Mouse (Mus musculus) layer of hippocampus, adult 9-10 months (tissue): Measurements from ENCODE around the gene Orc1.

Experiments
- DNase-seq: peaks from one replicate; pipeline ENCODE4 v3.0.0; 2022; ENCODE audit warnings: low spot score

Orc1 gene

DNA sequence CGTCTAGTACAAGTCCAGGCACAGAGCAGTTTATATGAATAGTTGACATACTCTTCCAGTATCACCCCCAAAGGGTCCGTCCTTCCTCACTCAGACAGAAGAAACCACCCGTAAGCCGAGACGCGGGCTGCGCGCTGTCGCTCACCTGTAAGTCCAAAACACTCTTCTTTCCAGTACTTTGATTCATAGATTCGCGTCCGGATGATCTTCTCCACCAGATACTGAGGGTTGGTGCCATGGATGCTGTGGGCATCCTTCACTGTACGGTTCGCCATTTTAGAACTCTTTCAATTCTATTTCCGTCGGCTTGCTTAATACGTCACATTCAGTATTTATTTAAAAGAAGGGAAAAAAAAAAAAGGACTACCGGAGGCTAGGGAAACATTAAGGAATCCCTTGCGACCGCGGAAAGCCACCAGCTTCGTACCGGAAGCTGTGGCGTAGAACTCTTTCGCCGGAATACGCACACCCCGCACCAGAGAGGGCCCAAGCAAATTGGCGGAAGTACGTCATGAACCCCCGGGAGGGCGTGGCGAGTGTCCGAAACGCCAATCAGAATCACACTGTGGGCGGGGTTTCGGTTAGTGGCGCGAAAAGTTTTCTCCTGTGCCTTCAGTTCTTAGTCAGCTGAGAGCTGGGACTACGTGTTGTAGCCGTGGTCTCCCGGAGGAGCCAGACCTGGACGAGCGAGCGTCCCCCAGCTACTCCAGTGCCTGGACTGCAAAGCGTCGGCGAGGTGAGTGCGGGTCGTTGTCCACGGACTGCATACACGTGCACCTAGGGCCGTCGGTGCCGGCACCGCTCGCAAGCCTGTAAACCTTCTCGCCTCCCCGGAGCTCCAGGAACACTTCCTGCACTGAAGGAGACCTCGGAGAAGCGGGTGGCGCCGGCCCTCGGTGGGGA is at the start of gene Orc1, which contains the start of gene Prpf38a:
TSS of gene Orc1 (plus strand) at position 584 of the 903 bp plus-strand sequence.
TSS of gene Prpf38a (minus strand) at position 497 of the 903 bp plus-strand sequence.
- peak; percentile 88 for DNase-seq

DNA sequence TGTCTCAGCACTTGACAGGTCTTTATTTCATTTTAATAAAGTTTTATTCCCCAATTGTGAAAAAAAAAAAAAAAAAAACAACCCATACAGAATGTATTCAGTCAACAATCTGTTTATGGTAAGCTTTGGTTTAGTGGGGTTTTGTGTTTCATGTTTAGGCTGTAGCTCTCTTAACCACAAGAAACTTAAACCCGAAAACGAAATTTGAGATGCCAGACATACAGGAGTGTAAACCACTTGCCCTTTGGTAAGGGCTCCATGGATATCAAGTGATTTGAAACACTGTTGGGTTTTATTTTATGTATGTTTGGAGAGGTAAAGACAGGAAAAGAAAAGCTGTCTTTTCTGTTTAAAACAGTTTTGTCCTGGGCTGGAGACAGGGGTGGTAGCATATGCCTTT is 39.5 kb upstream of the Orc1 start:
- no peak for DNase-seq

DNA sequence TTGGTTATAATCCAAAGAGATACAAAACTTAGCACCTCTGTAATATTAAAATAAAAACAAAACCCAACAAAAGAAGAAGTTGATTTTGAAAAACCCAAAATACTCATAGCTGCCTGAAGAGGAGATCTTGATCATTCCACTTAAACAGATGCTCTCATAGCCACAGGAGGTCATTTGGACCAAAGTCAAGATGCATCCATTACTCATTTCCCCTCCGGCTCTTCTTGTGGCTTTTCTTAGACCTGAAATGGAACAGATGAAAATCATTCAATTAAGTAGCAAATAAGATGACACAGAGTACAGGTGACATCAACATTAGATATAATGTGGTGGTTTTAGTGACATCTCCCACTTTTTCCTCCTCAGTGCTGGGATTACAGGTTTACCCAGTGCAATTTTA is 14.2 kb upstream of the Orc1 start:
- DNase-seq: no peak

GRCm38 (mm10) chr4:108572644-108573043 is 6.6 kb upstream of the Orc1 start:
- no peak for DNase-seq

DNA sequence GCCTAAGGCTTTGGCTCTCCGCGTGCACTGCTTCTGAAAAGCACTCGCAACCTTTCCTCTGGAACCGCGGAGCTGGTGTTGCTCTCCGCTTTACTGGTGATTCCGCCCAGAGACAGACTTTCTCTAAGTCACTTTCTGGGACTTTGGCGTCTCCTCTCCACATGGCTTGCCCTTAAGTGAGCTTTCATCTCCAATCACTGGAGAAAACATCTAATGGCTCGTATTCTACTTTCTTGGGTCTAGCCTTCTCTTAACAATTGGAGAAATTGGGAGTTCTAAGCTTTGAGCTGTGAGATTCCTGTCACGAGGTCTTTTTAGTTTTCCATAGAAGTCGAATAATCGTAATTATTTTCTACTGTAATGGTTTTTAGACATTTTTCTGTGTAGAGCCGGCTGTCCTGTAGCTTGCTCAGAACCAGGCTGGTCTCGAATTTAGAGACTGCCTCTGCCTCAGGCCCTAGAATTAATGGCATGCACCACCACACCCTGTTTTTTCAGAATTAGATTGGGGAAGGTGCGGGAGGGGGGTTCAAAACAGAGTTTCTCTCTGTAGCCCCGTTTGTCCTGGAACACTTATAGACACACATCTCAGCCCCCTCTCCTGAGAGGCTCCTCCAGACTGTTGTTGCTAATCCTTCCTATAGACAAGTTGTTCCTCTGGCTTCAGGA is 654 bp downstream of the Orc1 start:
- no peak for DNase-seq

GRCm38 (mm10) chr4:108593376-108593775 is 14.2 kb downstream of the Orc1 start:
- peak; percentile 22 for DNase-seq

DNA sequence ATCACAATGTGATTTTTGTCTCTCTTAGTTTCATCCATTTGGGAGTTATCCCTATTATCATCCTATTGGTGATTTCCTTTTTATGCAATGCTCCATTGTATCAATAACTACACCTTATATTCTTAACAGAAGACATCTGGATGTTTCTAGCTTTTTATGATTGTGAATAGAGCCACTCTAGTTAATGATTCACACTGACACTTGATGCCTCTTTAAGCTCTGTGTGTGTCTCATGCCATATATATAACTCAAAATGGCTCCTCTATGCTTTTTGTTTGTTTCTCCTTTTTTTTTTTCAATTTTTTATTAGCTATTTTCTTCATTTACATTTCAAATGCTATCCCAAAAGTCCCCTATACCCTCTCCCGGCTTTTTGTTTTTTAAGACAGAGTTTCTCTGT is 16.6 kb downstream of the Orc1 start:
- DNase-seq: no peak

DNA sequence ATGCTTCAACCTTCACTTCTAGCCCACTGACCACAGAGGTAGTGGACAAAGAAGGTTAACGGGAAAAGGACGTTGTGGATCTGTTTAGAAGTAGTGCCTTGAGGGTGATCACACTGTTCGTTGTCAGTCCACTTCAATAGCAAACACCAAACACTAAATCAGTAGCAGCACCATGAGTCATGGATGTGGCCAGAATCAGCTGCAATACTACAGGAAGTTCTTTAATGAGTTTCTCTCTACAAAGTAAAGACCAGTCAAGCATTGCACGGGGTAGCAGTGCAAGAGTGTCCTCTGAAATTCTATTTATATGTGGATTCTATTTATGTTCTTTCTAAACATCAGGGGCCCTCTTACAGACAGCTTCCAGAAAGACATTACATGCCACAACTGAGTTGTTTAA is 19.1 kb downstream of the Orc1 start:
- no peak for DNase-seq

DNA sequence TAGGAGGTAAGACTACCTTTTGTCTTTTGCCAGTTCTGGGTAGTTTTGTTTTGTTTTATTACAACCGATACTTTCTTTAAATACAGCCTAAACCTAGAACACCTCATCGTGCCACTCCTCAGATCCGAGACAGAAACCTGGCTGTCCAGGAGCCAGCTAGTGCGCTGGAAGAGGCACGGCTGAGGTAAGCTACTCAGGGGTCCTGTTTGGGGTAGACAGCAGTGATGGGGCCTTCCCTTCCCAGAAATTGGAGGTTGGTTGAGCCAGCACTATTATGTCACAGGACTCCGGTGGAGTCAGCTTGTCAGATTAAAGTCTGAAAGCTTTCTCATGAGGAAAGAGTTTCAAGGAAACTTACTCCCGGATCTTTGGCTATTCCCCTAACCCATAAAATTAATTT is 22.6 kb downstream of the Orc1 start:
- no peak for DNase-seq

- DNase-seq: no peak
Measured at GRCm38 (mm10) chr4:108608651-108609050, 29.4 kb downstream of the Orc1 start.

DNA sequence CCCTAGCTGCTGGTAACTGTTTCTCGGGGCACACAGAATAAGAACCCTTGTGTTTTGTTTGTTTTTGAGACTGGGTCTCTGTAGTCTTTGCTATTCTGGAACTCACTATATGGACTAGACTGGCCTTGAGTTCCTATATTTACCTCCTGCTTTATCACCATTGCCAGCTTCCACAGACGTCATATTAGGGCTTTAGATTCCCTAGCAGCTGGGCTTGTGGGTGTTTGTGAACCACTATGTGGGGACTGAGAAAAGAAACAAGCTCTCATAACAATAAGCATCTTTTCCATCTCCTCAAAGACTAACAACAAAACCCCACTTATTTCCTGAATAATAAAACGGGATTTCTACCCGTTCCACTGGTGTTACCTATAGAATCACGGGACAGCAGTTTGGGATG is 31.7 kb downstream of the Orc1 start:
- no peak for DNase-seq

DNA sequence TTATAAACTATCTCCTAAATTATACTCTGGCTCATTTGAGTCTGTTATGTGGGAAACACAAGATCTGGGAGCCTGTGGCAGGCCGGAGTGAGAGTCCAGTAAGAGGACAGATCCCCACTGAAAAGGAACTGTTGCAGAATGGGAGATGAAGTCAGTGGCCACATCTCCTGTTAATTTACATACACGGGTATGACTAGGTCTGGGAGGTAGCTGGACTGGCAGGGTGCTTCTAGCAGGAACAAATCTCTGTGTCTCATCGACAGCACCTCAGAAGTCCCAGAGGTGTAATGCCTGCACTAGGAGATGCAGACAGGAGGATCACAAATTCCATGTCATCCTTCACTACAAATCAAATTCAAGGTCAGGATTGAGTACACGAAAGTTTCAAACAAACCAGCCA is 39.4 kb downstream of the Orc1 start:
- no peak for DNase-seq

DNA sequence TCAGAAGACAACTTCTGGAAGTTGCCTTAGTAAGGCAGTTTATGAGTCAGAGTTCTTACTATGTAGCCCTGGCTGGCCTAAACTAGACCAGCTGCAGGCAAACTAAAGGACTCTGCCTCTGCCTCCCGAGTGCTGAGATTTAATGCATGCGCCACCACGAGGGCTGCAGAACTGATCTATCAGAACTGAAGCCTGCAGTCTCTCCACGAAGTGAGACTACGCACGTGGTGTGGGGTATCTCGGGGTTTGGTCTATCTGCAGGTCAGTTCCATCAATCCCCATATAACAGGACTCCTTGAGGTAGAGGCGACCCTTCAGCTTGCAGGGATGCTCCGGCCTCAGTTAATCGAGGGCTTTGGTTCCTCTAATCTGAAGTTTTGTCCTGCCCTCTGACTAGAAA is 39.9 kb downstream of the Orc1 start:
- no peak for DNase-seq

DNA sequence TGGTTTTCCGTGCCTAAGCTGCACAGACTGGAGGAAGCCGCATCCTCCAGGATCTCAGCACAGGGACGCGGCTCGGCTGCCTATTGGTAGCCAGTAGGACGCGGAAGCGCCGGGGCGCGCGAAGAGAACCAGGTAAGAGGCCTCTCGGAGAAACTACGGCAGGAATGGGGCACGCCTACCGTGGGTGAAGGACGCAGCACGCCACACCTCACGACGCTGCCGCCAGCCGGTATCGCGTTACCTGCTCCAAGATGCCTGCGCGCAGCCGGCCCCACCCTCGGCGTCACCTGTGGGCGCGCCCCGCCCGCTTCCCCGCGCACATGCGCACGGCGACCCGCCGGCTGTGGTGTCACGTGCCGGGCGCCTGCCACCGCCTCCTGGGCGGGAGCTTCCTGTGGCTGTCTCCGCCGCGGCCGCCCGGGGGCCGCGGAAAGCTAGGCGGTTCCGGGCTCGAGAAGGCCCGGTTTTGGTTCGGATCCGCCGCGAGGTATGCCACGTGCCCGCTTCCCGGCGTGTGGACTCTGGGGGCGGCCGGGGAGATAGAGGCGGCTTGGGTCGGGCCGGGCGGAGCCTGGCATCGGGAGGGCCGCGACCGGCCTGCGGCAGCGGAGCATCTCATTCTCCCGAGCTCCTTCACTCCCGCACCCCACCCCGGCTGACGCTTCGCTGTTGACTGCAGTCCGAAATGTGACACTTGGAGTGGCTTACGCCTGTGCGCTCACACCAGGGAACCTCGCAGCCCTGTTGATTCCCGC is 40.5 kb downstream of the Orc1 start, which contains the start of gene Cc2d1b:
TSS of gene Cc2d1b (plus strand) at position 354 of the 755 bp plus-strand sequence.
- DNase-seq: peak; percentile 44

DNA sequence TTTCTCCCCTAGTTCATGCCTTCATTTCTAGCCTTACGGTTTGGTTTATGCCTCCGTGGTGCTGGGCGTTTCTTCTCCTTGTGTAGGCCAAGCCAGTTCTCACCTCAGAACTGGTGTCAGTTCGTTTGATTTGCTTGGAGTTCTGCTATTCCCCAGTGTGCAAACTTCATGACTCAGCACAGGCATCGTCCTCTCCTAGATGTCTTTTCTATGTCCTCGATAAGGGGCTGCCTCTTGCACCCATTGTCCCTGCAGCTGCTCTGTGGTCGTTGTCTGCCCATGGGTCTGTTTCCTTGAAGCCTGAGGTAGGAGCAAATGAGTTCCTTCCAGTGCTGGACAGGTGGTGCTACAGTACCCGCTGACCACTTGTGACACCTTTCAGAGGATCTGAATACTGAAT is 41.3 kb downstream of the Orc1 start:
- no peak for DNase-seq

GRCm38 (mm10) chr4:108621504-108621903 is 42.3 kb downstream of the Orc1 start:
- no peak for DNase-seq

DNA sequence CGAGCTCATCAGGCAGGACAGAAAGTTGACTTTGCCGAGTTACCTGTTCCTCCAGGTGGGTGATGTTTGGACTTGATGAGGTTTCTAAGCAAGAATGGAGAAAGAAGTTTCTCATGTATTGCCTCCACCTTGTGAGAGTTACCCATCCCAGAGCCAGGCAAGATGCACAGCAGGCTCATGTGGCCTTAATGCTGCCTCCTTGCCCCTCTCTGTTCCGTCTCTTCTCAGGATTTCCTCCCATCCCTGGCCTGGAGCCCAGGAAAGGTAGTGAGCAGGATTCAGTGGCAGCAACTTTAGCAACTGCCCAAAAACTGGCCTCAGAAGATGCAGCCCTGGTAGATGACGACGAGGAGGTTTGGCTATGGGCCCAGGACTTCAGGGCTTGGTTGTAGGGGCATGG is 47.8 kb downstream of the Orc1 start:
- no peak for DNase-seq

DNA sequence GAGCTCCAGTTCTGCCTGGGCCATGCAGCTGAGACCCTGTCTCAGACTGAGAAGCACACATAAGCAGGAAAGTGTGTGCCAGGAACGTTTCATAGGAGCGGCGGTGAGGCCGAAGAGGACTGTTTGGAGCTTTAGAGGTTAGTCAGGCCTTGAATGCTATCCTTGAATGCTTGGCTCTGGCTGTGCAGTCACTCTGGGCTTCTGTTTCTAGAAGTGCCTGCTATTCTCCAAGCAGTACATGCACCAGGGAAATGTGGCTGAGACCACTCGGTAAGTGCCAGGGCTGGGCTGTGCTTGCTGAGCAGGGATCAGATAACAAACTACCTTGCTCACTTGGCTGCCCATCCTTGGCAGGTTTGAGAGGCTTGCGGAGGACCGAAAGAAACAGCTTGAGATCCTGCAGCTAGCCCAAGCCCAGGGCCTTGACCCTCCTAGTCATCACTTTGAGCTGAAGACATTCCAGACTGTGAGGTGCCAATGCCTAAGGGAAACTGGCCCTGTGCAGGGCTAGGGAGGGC is 50.2 kb downstream of the Orc1 start:
- no peak for DNase-seq

DNA sequence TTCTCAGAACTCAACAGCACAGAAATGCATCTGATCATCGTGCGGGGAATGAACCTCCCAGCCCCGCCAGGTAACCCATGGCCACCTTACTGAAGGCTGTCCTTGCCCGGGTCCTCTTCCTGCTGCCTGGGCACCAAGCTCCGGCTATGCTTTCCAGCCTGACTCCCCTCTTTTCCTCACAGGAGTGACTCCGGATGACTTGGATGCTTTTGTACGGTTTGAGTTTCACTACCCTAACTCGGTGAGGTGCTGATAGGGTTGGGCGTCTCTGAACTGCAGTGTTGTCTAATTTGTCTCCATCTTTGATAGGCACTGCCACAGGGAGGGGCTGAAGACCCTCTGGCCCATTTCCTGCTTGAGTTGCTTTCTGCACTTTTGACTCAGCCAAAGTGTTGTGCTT is 50.9 kb downstream of the Orc1 start:
- no peak for DNase-seq

DNA sequence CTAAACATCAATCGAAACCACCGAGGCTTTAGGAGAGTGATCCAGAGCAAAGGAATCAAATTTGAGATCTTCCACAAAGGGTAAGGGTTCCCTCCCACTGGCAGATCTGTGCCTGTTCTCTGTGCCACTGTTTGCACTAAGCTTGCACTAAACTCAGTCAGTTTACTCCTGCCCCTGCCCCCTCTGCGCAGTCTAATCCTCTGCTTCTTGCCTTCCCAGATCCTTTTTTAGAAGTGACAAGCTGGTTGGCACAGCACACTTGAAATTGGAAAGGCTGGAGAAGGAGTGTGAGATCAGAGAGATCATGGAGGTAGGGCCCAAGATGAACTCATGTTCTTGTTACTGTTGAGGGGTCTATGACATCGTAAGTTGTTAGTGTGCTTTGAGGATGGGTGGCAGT is 52.4 kb downstream of the Orc1 start:
- no peak for DNase-seq

GRCm38 (mm10) chr4:108633703-108634102 is 54.5 kb downstream of the Orc1 start:
- no peak for DNase-seq

DNA sequence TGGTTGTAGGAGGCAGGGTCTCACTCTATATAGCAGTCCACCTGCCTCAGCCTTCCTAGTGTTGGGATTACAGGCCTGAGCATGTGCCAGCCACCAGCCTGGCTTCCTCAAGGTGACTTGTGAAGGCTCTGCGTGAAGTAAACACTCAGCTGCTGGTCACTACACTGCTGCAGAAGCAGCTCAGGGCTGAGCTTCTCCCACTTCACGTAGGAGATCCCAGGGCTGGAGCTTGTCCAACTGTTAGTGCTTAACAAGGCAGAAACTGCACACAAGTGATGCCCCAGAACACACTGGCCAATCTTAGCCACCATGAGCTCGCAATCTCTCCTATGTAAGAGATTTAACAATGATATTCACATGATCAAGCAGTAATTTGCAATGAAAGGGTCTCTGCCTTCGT is 55.5 kb downstream of the Orc1 start:
- no peak for DNase-seq
